Mouse (Mus musculus): ENCODE results near the gene Slc39a11. TPM values are rescaled to one million over a fixed set of nuclear protein-coding genes. Genes with fewer than 3 reads are reported as not detected.
"Not testable (repeated sequence)": the region's sequence is repeated elsewhere in the genome, so short reads cannot be mapped to it uniquely, and the experiment has no call there.

The Slc39a11 gene
- total RNA-seq, 2 experiments from 2014 or later, result 2.9 to 3.7 TPM

DNA sequence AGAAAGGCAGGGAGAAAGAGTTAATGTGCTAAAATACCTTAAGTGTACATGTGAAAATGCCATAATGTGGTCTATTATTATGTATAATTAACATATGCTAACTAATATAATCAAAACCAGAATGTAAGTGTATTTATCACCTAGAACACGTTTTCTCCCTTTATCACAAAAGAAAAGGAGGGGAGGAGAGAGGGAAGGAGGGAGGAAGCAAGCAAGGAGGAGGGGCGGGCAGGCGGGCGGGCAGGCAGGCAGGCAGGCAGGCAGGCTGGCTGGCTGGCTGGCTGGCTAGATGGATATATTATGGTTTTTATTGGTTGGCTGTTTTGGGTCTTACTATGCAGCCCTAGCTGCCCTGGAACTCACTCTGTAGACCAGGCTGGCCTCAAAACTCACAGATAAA lies 19.8 kb upstream of the Slc39a11 start:
- intact Hi-C loops (cut with DNase I), result no loop called here
- DNase-seq, result no peak

DNA sequence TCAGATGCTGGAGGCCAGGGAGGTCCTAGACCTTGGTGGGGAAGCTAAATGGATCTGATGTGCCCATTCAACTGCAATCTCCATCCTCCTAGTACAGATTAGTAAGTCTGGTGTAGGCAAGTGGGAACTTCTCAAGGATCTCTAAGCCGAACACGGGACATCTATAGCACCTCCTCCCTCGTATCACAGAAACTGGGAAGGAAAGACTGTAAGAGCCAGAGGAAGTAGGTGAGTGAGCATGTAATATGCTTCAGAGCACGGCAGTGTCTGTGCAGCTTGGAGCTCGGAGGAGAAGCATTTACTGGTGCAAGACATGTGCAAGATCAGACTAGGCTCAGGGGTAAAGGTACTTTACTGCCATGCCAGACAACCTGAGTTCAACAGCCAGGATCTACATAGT lies 19.0 kb upstream of the Slc39a11 start:
- intact Hi-C loops (cut with DNase I), result no loop called here
- no peak for DNase-seq

DNA sequence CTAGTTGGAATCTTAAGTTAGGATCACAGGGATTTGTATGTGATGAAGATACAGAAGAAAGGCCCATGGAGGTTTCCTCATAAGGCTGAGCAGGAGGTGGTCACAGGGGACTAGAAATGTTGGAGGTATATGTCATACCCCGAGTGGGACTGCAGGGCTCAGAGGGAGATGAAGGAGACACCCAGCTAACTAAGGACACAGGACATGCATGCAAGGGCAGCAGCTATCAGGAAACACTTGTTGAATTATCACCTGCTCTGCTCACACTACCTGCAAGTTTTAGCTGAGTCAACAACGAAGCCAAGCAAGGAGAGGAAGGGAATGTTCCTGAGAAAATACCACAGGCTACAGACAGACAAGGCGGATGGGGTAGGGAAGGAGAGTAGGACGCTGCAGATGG lies 17.8 kb upstream of the Slc39a11 start:
- intact Hi-C loops (cut with DNase I), result no loop called here
- DNase-seq, result no peak

DNA sequence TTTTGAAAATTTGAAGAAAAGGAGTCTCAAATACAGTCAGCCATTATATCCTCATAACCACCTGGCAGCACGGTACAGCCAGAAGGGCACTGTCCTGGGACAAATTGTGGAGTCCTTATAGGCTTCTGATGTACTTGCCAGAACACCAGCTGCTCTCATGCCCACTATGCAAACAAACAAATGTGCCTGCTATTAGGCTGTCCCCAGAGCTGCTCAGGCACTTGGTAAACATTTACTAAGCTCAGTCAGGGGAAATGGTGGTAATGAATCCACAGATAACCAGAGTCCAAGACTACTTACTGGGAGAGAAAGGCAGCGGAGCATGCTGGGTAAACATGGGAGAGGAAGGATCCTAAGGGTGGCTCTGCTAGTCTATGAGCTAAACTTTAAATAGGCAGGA lies 17.2 kb upstream of the Slc39a11 start:
- intact Hi-C loops (cut with DNase I), result no loop called here
- DNase-seq, result no peak

DNA sequence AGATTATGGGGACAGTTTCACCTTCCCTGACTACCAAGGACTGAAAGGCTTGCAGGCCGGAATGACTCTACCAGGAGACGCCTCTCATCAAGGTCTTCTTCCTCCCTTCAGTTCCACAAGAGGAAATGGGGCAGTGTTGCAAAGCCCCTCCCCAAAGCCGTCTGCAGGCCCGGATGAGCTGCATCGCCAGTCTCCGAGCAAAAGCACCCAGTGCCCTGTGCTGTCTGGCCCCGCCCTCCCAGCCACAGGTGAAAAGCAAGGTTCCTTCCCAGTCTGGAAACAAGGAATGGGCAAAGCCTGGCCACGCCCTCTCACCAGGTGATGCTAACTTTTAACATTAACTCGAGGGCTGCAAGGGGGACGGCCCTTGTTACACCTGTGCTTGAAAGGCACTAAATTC lies 16.8 kb upstream of the Slc39a11 start:
- DNase-seq, result no peak
- intact Hi-C loops (cut with DNase I), result no loop called here

- no peak for DNase-seq
- intact Hi-C loops (cut with DNase I), result no loop called here
Measured at GRCm38 (mm10) chr11:113666205-113666604, 16.3 kb upstream of the Slc39a11 start.

DNA sequence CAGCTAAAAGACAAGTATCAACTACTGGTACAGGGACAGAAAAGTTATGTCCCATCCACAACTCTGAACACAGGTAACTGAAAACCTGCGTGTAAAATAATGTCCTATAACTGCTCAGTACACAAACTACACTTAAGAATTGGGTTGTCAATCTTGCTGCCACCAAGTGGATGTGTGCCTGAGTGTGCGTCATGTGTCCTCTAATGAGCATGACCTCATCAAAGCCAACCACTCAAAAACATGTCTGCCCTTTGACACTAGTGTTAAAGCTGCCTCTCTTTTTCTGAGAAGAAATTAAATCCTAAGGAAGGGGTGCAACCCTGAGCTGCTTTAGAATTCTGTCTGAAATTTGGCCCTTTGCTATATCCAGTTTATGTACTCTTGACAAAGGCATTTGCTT lies 14.4 kb upstream of the Slc39a11 start:
- no peak for DNase-seq
- intact Hi-C loops (cut with DNase I), result no loop called here

DNA sequence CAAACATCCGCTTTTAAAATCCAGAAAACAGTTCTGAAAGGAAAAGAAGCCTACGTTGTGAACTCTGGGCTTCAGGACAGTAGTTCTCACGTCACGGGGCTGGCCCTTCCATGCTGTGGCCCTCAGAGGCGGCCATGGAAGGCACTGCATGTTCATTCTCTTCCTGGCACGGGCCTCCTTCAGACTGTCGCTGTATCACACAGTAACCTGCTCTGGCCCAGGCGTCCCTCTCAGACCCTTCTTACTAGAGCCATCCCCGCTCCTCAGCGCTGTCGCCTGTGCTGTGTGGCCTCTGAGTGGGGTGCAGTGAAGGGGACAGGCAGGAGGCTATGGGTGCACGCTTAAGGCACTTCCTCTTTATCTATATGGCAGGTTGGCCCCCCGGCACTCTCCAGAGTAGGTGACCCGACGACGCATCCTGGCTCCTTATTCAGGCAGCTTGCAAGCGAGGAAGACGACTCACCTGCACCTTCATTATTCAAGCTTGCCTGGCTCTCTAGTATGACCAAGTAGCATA lies 12.0 kb upstream of the Slc39a11 start:
- no peak for DNase-seq
- intact Hi-C loops (cut with DNase I), result no loop called here

DNA sequence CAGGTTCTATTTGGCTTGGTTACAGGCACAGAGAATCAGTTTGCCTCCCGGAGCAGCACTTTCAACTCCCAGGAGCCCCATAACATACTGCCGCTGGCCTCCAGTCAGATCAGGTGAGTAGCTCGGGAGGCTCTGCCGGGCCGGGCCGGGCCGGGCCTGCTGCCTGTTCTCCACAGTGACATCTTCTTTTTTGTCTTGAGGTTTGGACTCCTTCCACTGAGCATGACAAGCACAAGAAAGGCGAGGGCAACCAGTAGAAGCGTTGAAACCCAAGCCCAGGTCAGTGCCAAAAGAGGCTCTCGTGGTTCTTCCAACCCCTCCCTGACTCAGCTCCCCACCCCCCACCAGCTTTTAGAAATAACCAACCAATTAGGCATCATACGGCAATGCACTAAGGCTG lies 11.1 kb upstream of the Slc39a11 start:
- no peak for DNase-seq
- intact Hi-C loops (cut with DNase I), result no loop called here

DNA sequence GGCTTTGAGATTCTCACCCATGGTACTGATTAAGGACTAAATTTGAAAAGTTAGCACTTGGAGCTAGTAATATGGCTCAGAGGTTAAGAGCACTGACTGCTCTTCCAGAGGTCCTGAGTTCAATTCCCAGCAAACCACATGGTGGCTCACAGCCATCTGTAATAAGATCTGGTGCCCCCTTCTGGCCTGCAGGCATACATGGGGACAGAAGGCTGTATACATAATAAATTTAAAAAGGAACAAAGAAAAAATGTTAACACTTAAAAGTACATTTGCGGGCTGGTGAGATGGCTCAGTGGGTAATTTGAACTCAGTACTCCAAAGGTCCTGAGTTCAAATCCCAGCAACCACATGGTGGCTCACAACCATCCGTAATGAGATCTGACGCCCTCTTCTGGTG lies 10.3 kb upstream of the Slc39a11 start:
- intact Hi-C loops (cut with DNase I); DNase-seq: not testable (repeated sequence)

DNA sequence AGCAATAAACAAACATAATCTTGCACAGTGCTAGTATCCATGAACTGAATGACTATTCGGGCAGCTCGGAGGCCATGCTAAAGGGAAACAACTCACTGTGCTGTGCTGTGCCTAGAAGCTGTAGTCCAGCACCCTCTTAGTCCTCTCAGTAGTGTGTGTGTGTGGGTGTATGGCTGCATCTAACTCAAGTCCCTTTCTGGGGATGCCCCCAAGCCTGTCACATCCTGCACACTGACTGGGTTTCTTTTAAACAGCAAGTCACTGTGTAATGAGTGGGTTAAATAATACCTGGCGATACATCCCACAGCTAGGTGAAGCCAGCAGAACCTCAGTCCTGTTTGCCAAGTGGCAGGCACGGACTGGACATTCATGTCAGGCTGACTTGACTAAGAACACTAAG lies 8.9 kb upstream of the Slc39a11 start:
- intact Hi-C loops (cut with DNase I), result no loop called here
- DNase-seq, result no peak

DNA sequence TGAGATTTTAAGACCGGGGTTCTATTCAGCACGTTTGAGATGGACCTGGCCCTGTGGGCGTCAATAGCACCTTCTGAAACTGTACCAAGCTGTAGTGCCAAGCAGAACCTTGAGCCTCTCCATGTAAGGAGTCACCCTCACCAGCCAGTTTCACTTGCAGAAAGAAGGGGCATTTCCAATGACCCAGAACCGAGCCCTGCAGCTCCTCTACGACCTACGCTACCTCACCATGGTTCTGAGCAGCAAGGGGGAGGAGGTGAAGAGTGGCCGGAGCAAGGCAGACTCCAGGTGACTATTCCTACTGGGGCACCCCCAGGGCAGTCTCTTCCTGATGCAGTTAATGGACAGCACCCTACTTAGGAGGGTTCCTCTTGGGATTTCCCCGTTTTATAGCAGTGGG lies 8.4 kb upstream of the Slc39a11 start:
- intact Hi-C loops (cut with DNase I), result no loop called here
- DNase-seq, result no peak

DNA sequence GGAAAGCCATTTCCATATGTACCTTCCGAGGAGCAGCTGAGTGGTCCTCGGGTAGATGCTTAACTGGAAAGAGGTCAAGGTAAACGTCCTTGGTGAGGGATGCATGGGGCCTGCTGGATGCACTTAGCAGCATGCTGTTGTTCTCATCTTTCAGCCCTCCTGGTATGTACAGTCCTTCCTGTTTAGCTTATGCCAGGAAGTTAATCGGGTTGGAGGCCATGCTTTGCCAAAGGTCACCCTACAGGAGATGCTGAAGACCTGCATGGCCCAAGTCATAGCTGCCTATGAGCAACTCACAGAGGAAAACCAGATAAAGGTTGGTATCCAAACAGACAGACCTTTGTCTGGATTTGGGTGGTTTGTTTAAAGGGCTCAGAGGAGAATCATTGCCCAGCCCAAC lies 7.3 kb upstream of the Slc39a11 start:
- intact Hi-C loops (cut with DNase I), result no loop called here

DNA sequence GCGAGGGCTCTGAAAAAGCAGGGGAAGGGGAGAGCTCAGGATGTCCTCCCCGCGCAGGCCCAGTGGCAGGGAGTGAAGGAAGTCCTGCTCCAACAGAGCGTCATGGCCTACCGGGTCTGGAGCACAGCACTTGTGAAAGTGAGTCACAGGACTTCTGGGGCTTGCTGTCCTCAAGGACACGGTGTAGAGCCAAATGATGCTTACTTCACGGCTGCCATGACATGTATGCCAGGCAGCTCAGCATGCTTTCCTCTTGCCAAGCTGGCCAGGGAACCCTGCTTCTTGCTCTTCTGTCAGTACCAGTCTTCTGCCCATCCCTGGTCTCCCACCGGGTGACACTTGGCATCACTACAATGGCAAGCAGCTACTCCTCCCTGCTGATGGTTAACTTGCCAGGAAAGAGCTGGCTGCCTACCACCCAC lies 6.6 kb upstream of the Slc39a11 start:
- DNase-seq, result no peak
- intact Hi-C loops (cut with DNase I), result no loop called here

More for the DNA sequence above, 7.3 kb upstream of the Slc39a11 start:
- DNase-seq, result no peak

DNA sequence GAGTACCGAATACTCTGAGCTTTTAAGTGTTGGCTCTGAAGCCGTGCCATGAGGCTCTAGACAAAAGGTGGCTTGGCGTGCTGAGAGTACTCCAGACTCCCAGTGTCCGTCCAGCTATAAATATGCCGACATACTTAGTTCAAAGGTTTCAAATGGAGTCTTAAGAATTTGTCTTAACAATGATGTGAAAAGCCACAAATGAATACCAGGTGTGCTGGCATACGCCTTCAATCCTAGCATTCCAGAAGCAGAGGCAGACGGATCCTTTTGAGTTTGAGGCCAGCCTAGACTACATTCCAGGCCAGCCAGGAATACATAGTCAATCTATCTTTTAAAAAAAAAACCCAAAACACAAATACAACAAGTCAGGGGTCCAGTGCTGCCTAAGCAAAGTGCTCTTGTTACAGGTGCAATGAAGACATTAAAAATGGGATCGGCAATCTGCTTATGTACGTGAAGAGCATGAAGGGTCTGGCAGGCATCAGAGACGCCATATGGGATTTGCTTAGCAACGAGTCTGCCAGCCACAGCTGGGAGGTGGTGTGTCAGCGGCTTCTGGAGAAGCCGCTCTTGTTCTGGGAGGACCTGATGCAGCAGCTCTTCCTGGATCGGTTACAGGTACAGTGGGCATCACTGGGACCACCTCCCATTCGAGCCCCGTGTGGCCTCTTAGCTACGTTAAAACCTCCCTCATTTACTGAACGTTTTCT lies 4.8 kb upstream of the Slc39a11 start:
- intact Hi-C loops (cut with DNase I), result no loop called here
- no peak for DNase-seq

- no peak for DNase-seq
- intact Hi-C loops (cut with DNase I), result no loop called here
Measured at GRCm38 (mm10) chr11:113654105-113654504, 4.2 kb upstream of the Slc39a11 start.

- intact Hi-C loops (cut with DNase I), result no loop called here
- no peak for DNase-seq
Measured at GRCm38 (mm10) chr11:113652516-113652915, 2.6 kb upstream of the Slc39a11 start.

DNA sequence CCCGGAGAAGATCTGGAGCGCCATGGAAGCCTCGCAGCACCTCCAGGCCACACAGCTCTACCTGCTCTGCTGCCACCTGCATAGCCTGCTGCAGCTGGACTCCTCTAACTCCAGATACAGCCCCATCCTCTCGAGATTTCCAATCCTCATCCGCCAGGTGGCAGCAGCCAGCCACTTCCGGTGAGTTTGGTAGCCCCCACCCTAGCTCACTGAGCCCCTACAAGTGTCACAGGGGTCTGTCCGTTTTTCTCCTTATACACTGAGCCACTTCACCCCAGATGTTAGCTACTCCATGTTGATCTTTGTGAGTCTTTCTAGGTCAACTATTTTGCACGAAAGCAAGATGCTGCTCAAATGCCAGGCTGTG lies 2.0 kb upstream of the Slc39a11 start:
- intact Hi-C loops (cut with DNase I), result loop anchor here (2.0 kb wide), 1 partner anchor 31 kb away; no protein-coding TSS in a partner anchor
- peak; percentile 33 to 48 for DNase-seq

- DNase-seq, result no peak
- intact Hi-C loops (cut with DNase I), result loop anchor here (2.0 kb wide), 1 partner anchor 31 kb away; no protein-coding TSS in a partner anchor
Measured at GRCm38 (mm10) chr11:113651206-113651906, 1.5 kb upstream of the Slc39a11 start.

DNA sequence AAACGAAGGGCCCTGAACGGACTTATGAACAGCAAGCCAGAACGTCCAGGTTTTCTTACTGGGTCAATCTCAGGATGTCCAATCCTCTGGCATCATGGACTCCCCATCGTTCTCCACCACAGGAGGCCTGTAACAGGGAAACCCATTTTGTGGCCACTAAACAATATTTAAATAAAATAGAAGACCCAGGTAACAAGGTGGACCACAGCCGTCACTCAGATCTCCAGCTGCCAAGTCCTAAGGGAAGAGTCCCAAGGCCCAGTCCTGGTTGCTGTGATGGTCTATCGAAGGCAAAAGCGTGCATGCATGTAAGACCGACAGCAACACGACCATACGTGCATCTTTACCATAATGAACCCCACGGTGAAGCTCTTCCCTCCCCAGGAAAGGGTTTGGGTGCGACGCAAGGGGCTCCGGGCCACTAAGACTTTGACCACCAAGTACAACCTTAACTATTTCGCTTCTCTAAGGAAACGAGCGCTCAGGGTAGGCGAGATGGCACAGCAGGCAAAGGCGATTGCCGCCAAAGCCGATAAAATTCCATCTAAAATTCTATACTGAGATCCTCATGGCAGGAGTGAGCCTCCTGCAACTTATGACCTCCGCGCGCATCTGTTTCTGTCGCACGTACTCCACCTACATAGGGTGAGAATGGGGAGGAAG lies 1.1 kb downstream of the Slc39a11 start, which contains the start of gene Cog1:
TSS of gene Cog1 (plus strand) at position 480 of the 663 bp plus-strand sequence.
- intact Hi-C loops (cut with DNase I), result loop anchor here (1.0 kb wide), 2 partner anchors 158 to 162 kb away; no protein-coding TSS in a partner anchor
- no peak for DNase-seq

DNA sequence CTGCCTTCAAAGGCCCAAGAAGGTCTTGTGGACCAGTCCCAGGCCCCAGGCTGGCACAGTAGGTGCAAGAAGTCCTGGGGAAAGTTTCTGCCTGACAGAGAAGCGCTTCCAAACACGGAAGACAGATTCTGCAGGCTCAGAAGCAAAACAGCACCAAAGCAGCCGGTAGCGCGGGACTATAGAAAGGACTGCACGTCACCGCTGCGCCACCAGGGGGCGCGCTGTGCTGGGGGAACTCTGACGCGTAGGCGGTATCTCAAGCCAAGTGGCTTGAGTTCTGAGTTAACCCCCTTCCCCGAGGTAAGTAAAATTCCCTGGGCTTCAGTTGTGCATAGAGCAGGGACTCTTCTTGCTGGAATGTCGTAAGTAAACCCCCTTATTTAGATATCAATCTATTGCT lies 1.7 kb downstream of the Slc39a11 start:
- DNase-seq, result peak; percentile 87 to 90
- intact Hi-C loops (cut with DNase I), result no loop called here

Measured in heart, postnatal 14 days (tissue).